Mouse (Mus musculus) kidney, adult 2 months (tissue): Measurements from ENCODE around the gene Tead2.

Experiments used
- CTCF ChIP-seq: fragments of 200-500 bp; conservative IDR thresholded peaks from 2 replicates; pipeline ENCODE4 v1.5.1; 2011; ENCODE audit warnings: low read depth, mild to moderate bottlenecking, control low read depth, low read length, moderate library complexity, mixed read lengths; ENCODE audit not compliant: insufficient read depth, insufficient read length
- POLR2A ChIP-seq: fragments of 200-500 bp; IDR thresholded peaks from one replicate; pipeline ENCODE4 v1.6.1; 2011; ENCODE audit warnings: low read depth, low read length, control low read depth

DNA sequence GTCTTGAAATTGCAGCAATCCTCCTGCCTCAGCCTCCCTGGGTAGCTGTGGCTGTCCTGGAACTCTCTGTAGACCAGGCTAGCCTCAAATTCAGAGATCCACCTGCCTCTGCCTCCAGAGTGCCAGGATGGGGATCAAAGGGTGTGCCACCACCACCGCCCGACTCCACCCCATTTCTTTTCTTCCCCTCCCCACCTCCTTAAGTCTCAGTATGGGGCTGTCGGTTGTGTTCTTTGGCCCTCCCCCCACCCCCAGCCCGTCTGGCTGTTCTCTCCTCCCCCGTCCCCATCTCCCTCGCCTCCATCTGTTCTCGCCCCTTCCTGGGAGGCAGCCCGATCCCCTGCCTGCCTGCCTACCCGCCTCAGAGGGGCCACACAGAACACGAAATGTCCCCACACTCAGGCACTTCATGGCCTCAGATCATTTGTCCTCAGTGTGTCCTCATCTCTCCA is 48.6 kb upstream of the Tead2 start:
- no peak for TF ChIP-seq CTCF
- no peak for TF ChIP-seq POLR2A
